Mouse (Mus musculus): Measurements from ENCODE around the gene 4930558C23Rik. TPM values are rescaled to one million over a fixed set of nuclear protein-coding genes. Genes with fewer than 3 reads are reported as not detected.
A peak's percentile ranks its signal among the peaks of the same experiment; 100 is the strongest.
"Not testable (repeated sequence)": the region's sequence is repeated elsewhere in the genome, so short reads cannot be mapped to it uniquely, and the experiment has no call there.

Gene 4930558C23Rik
- total and polyA plus RNA-seq, 2 experiments = not detected

DNA sequence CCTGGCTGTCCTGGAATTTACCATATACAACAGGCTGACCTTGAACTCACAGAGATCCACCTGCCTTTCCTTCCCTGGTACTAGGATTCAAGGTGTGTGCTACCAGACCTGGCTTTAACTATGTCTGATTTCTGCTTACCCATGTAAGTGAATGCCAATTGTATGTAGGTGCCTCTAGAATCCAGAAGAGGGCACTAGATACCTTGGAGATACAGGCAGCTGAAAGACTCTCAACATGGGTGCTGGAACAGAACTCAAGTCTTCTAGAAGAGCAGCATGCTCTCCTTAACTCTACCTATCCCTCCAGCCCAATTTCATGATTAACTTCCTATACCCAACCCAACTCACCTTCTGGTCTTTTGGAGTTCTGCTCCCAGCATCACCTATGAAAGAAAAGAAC is 53.1 kb downstream of the 4930558C23Rik start:
- DNase-seq (ENCODE audit: extremely low read depth, low read depth, low spot score) = peak; percentile 69
- Histone ChIP-seq H3K27me3 (ENCODE audit: control insufficient read depth, insufficient read depth, low read length) (no peaks in the 10 kb centered on the region), H3K4me1 (ENCODE audit: control insufficient read depth, insufficient read depth, low read length) (peaks cover 6% of the 10 kb centered on the region), H3K36me3 (ENCODE audit: control insufficient read depth, insufficient read depth, low read length) (peaks cover 55% of the 10 kb centered on the region), H3K9ac (ENCODE audit: low read depth, low read length) (no peak overlapping the region), H3K4me3 (ENCODE audit: insufficient read depth, low read depth, low read length) (no peak overlapping the region), H3K27ac (replicated peaks; ENCODE audit: insufficient read depth, low read depth, low read length) (no peak overlapping the region), H3K79me2 (ENCODE audit: control insufficient read depth, insufficient read depth, low read length) (no peaks in the 10 kb centered on the region; the same call in 1 of the 2 replicates)
- peak; percentile 47; the same call in 1 of the 2 replicates for TF ChIP-seq CTCF (IDR thresholded peaks at IDR 0.05; ENCODE audit: low read depth, low read length)
- no peak for TF ChIP-seq POLR2A (IDR thresholded peaks at IDR 0.05; ENCODE audit: extremely low read depth, insufficient read depth, low read length)

DNA sequence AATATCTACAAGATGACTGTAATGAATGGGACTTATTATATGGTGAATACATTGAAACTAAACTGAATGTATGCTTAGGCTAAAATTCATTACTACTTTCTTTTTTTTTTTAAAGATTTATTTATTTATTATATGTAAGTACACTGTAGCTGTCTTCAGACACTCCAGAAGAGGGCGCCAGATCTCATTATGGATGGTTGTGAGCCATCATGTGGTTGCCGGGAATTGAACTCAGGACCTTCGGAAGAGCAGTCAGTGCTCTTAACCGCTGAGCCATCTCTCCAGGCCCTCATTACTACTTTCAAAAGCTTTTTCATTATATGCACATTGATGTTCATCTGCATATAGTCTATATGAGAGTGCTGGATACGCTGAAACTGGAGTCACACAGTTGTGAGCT is 54.3 kb downstream of the 4930558C23Rik start:
- not testable (repeated sequence) for H3K9ac ChIP-seq (ENCODE audit: low read depth, low read length); DNase-seq (ENCODE audit: extremely low read depth, low read depth, low spot score); H3K4me1 ChIP-seq (ENCODE audit: control insufficient read depth, insufficient read depth, low read length); H3K27me3 ChIP-seq (ENCODE audit: control insufficient read depth, insufficient read depth, low read length); H3K79me2 ChIP-seq (ENCODE audit: control insufficient read depth, insufficient read depth, low read length); H3K27ac ChIP-seq (replicated peaks; ENCODE audit: insufficient read depth, low read depth, low read length); H3K4me3 ChIP-seq (ENCODE audit: insufficient read depth, low read depth, low read length)
- WGBS = 96% methylated on average over 5 of the region's 5 CpGs
- H3K36me3 ChIP-seq (ENCODE audit: control insufficient read depth, insufficient read depth, low read length) = peaks cover 54% of the 10 kb centered on the region

DNA sequence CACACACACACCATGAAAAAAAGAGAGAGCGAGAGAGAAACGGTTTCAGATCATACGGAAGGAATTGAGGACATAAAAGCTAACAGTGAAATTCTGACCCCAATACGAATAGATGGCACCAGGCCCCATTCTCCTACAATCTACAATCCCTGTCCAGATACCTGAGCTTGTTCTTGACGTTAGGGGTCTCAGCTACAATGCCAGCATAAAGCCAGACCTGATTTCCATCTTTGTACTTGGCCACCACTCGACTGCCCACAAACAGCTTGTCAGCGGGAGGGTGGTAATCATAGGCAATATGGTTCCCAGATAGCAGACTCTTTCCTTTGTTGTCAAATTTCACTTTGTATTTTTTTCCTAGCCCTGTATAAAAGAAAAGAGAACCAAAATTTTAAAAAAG is 56.2 kb downstream of the 4930558C23Rik start:
- 94% methylated on average over 7 of the region's 7 CpGs for WGBS
- DNase-seq (ENCODE audit: extremely low read depth, low read depth, low spot score) = no peak
- no peak for TF ChIP-seq POLR2A (IDR thresholded peaks at IDR 0.05; ENCODE audit: extremely low read depth, insufficient read depth, low read length)
- TF ChIP-seq CTCF (IDR thresholded peaks at IDR 0.05; ENCODE audit: low read depth, low read length) = no peak
- no peaks in the 10 kb centered on the region for H3K79me2 ChIP-seq (ENCODE audit: control insufficient read depth, insufficient read depth, low read length)
- no peak overlapping the region for H3K4me3 ChIP-seq (ENCODE audit: insufficient read depth, low read depth, low read length)
- peaks cover 52% of the 10 kb centered on the region for H3K36me3 ChIP-seq (ENCODE audit: control insufficient read depth, insufficient read depth, low read length)
- no peaks in the 10 kb centered on the region for H3K4me1 ChIP-seq (ENCODE audit: control insufficient read depth, insufficient read depth, low read length)
- no peak overlapping the region for H3K27ac ChIP-seq (replicated peaks; ENCODE audit: insufficient read depth, low read depth, low read length)
- H3K27me3 ChIP-seq (ENCODE audit: control insufficient read depth, insufficient read depth, low read length) = no peaks in the 10 kb centered on the region
- no peak overlapping the region for H3K9ac ChIP-seq (ENCODE audit: low read depth, low read length)

DNA sequence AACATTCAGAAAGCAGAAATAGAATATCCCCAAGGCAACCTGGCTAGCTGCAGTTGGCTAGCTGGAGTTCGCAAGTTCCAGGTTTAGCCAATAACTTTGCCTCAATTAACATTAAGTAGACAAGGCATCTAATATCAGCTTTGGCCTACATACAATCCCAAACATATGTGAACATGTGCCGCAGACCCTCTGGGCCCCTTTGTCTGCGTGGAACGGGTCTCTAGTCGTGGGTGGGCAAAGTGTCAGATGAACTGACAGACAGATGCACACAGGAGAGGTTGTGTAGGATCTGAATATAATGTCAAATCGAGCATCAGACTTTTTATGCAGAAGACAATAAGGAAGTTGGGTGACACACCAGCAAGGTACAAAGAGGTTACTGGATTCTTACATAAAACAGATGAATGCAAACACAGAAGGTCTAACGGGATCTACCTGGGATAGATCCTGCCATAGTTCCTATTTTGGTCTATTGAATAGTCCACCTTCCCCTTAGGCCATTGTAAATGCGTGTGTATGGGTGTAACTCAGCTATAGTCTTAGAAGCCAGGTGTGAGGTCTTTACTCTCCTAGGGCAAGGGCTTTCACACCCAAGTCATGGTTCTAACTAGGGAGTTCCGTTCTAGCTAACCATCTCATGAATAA is 59.2 kb downstream of the 4930558C23Rik start:
- not testable (repeated sequence) for H3K27me3 ChIP-seq (ENCODE audit: control insufficient read depth, insufficient read depth, low read length); H3K27ac ChIP-seq (replicated peaks; ENCODE audit: insufficient read depth, low read depth, low read length); H3K9ac ChIP-seq (ENCODE audit: low read depth, low read length); DNase-seq (ENCODE audit: extremely low read depth, low read depth, low spot score); H3K4me1 ChIP-seq (ENCODE audit: control insufficient read depth, insufficient read depth, low read length); H3K4me3 ChIP-seq (ENCODE audit: insufficient read depth, low read depth, low read length); H3K79me2 ChIP-seq (ENCODE audit: control insufficient read depth, insufficient read depth, low read length)
- WGBS = 96% methylated on average over 9 of the region's 9 CpGs
- H3K36me3 ChIP-seq (ENCODE audit: control insufficient read depth, insufficient read depth, low read length) = peaks cover 64% of the 10 kb centered on the region

DNA sequence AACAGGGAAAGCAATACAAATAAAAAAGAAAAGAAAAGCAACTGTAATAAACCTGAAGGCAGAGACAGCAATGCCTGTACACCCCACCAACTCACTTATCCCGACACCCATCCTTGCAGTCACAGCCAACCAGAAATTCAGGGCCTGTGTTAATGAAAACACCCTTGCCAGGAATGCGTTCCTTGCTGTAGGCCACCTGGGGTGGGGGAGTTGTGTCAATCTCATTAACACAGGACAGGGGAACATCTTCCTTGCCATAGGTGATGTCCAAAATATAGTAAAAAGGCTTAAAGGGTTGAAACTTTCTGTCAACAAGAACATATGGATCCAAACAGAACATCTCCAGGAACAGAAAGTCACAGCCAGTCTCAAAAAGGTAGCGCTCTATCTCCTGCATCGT is 64.4 kb downstream of the 4930558C23Rik start:
- Histone ChIP-seq H3K4me1 (ENCODE audit: control insufficient read depth, insufficient read depth, low read length) (no peaks in the 10 kb centered on the region), H3K79me2 (ENCODE audit: control insufficient read depth, insufficient read depth, low read length) (no peaks in the 10 kb centered on the region), H3K36me3 (ENCODE audit: control insufficient read depth, insufficient read depth, low read length) (peaks cover 64% of the 10 kb centered on the region), H3K27ac (replicated peaks; ENCODE audit: insufficient read depth, low read depth, low read length) (no peak overlapping the region), H3K4me3 (ENCODE audit: insufficient read depth, low read depth, low read length) (no peak overlapping the region), H3K9ac (ENCODE audit: low read depth, low read length) (no peak overlapping the region), H3K27me3 (ENCODE audit: control insufficient read depth, insufficient read depth, low read length) (no peaks in the 10 kb centered on the region)
- WGBS = 98% methylated on average over 4 of the region's 4 CpGs
- no peak for TF ChIP-seq POLR2A (IDR thresholded peaks at IDR 0.05; ENCODE audit: extremely low read depth, insufficient read depth, low read length)
- no peak for TF ChIP-seq CTCF (IDR thresholded peaks at IDR 0.05; ENCODE audit: low read depth, low read length)
- no peak for DNase-seq (ENCODE audit: extremely low read depth, low read depth, low spot score)

DNA sequence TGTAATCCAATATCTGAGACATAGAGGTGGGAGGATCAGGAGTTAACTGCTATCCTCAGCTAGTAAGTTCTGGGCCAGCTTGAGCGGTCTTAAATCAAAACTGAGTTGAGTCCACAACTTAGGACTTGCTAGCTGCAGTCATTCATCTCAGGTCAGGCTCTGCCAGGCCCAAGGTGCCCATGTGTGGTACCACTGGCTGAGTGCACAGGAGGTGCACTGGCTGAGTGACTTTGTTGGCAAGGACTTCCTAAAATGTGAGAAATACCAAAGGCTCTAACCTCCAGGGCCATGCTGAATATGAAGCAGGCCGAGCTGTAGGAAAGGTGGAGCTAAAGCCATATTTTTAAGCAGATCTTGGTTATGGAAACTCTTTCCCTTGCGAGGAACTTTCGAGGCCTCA is 65.3 kb downstream of the 4930558C23Rik start:
- H3K9ac ChIP-seq (ENCODE audit: low read depth, low read length) = no peak overlapping the region
- H3K36me3 ChIP-seq (ENCODE audit: control insufficient read depth, insufficient read depth, low read length) = peaks cover 64% of the 10 kb centered on the region
- no peaks in the 10 kb centered on the region for H3K79me2 ChIP-seq (ENCODE audit: control insufficient read depth, insufficient read depth, low read length)
- WGBS = 97% methylated on average over 4 of the region's 4 CpGs
- TF ChIP-seq CTCF (IDR thresholded peaks at IDR 0.05; ENCODE audit: low read depth, low read length) (no peak), POLR2A (IDR thresholded peaks at IDR 0.05; ENCODE audit: extremely low read depth, insufficient read depth, low read length) (no peak)
- no peak for DNase-seq (ENCODE audit: extremely low read depth, low read depth, low spot score)
- H3K4me3 ChIP-seq (ENCODE audit: insufficient read depth, low read depth, low read length) = no peak overlapping the region
- no peaks in the 10 kb centered on the region for H3K4me1 ChIP-seq (ENCODE audit: control insufficient read depth, insufficient read depth, low read length)
- no peak overlapping the region for H3K27ac ChIP-seq (replicated peaks; ENCODE audit: insufficient read depth, low read depth, low read length)
- H3K27me3 ChIP-seq (ENCODE audit: control insufficient read depth, insufficient read depth, low read length) = no peaks in the 10 kb centered on the region

Other genes starting within 250 kb of the 4930558C23Rik start
- 0.65 and 1.1 TPM in 2 replicates for gene Sema6c, start 242.4 kb downstream of the 4930558C23Rik start, total RNA-seq (2014; rRNA removed)
- 2.1 and 2.9 TPM in 2 replicates for gene Sema6c, start 242.4 kb downstream of the 4930558C23Rik start, polyA plus RNA-seq (2012; rRNA removed)
- gene Gabpb2, start 184.9 kb downstream of the 4930558C23Rik start, total RNA-seq (2014; rRNA removed) = 13.7 and 17.6 TPM in 2 replicates
- 4.4 and 6.1 TPM in 2 replicates for gene Gabpb2, start 184.9 kb downstream of the 4930558C23Rik start, polyA plus RNA-seq (2012; rRNA removed)
- 8.9 and 12.3 TPM in 2 replicates for gene Cdc42se1, start 174.1 kb downstream of the 4930558C23Rik start, total RNA-seq (2014; rRNA removed)
- gene Cdc42se1, start 174.1 kb downstream of the 4930558C23Rik start, polyA plus RNA-seq (2012; rRNA removed) = 12.4 and 13.1 TPM in 2 replicates
- 0.81 and 0.83 TPM in 2 replicates for gene Mllt11, start 170.7 kb downstream of the 4930558C23Rik start, total RNA-seq (2014; rRNA removed)
- 0.81 and 1.4 TPM in 2 replicates for gene Mllt11, start 170.7 kb downstream of the 4930558C23Rik start, polyA plus RNA-seq (2012; rRNA removed)
- 0.09 TPM in 1 of 2 replicates, not detected in the other for gene Gm128, start 161.2 kb downstream of the 4930558C23Rik start, total RNA-seq (2014; rRNA removed)
- 0.06 TPM in 1 of 2 replicates, not detected in the other for gene Gm128, start 161.2 kb downstream of the 4930558C23Rik start, polyA plus RNA-seq (2012; rRNA removed)
- gene Bnipl, start 151.6 kb downstream of the 4930558C23Rik start, total RNA-seq (2014; rRNA removed) = 0.07 TPM in 1 of 2 replicates, not detected in the other
- gene Bnipl, start 151.6 kb downstream of the 4930558C23Rik start, polyA plus RNA-seq (2012; rRNA removed) = 0.16 TPM in 1 of 2 replicates, not detected in the other
- gene Mindy1, start 121.5 kb downstream of the 4930558C23Rik start, total RNA-seq (2014; rRNA removed) = 56.6 and 63.6 TPM in 2 replicates
- gene Mindy1, start 121.5 kb downstream of the 4930558C23Rik start, polyA plus RNA-seq (2012; rRNA removed) = 122 and 137 TPM in 2 replicates
- 7.6 and 7.8 TPM in 2 replicates for gene Prune1, start 120.8 kb downstream of the 4930558C23Rik start, total RNA-seq (2014; rRNA removed)
- 11.3 and 12.8 TPM in 2 replicates for gene Prune1, start 120.8 kb downstream of the 4930558C23Rik start, polyA plus RNA-seq (2012; rRNA removed)
- gene Anxa9, start 95.7 kb downstream of the 4930558C23Rik start, total RNA-seq (2014; rRNA removed) = 0.54 and 0.55 TPM in 2 replicates
- gene Anxa9, start 95.7 kb downstream of the 4930558C23Rik start, polyA plus RNA-seq (2012; rRNA removed) = 0.47 and 0.91 TPM in 2 replicates
- 283 and 284 TPM in 2 replicates for gene Cers2, start 88.0 kb downstream of the 4930558C23Rik start, total RNA-seq (2014; rRNA removed)
- gene Cers2, start 88.0 kb downstream of the 4930558C23Rik start, polyA plus RNA-seq (2012; rRNA removed) = 266 and 271 TPM in 2 replicates
- 13.3 and 15.7 TPM in 2 replicates for gene Setdb1, start 45.6 kb downstream of the 4930558C23Rik start, total RNA-seq (2014; rRNA removed)
- gene Setdb1, start 45.6 kb downstream of the 4930558C23Rik start, polyA plus RNA-seq (2012; rRNA removed) = 6.3 and 8.6 TPM in 2 replicates
- gene Arnt, start 31.5 kb upstream of the 4930558C23Rik start, total RNA-seq (2014; rRNA removed) = 23.6 and 24.3 TPM in 2 replicates
- 14.2 and 20.8 TPM in 2 replicates for gene Arnt, start 31.5 kb upstream of the 4930558C23Rik start, polyA plus RNA-seq (2012; rRNA removed)
- gene Ctsk, start 96.4 kb upstream of the 4930558C23Rik start, total RNA-seq (2014; rRNA removed) = 0.81 and 1.3 TPM in 2 replicates
- gene Ctsk, start 96.4 kb upstream of the 4930558C23Rik start, polyA plus RNA-seq (2012; rRNA removed) = 0.09 and 0.60 TPM in 2 replicates
- gene Ctss, start 123.9 kb upstream of the 4930558C23Rik start, total RNA-seq (2014; rRNA removed) = 60.6 and 77.4 TPM in 2 replicates
- 9.1 and 13.5 TPM in 2 replicates for gene Ctss, start 123.9 kb upstream of the 4930558C23Rik start, polyA plus RNA-seq (2012; rRNA removed)
- gene Hormad1, start 156.8 kb upstream of the 4930558C23Rik start, total RNA-seq (2014; rRNA removed) = not detected in 2 replicates
- gene Hormad1, start 156.8 kb upstream of the 4930558C23Rik start, polyA plus RNA-seq (2012; rRNA removed) = not detected in 2 replicates
- gene Golph3l, start 186.1 kb upstream of the 4930558C23Rik start, total RNA-seq (2014; rRNA removed) = 4.6 and 5.2 TPM in 2 replicates
- gene Golph3l, start 186.1 kb upstream of the 4930558C23Rik start, polyA plus RNA-seq (2012; rRNA removed) = 1.6 and 2.5 TPM in 2 replicates
- 23.5 and 25.1 TPM in 2 replicates for gene Ensa, start 222.2 kb upstream of the 4930558C23Rik start, total RNA-seq (2014; rRNA removed)
- gene Ensa, start 222.2 kb upstream of the 4930558C23Rik start, polyA plus RNA-seq (2012; rRNA removed) = 5.0 and 5.2 TPM in 2 replicates

All from liver, adult 2 months (tissue).